Mouse (Mus musculus): ENCODE data around the gene Cstf2t. TPM values are rescaled to one million over a fixed set of nuclear protein-coding genes. Genes with fewer than 3 reads are reported as not detected.

Gene Cstf2t
- polyA plus RNA-seq (2012): 18.4 and 21.2 TPM in 2 replicates

- TF ChIP-seq GATA1 (IDR thresholded peaks at IDR 0.05; ENCODE audit: low read length): no peak
Observed at GRCm38 (mm10) chr19:31082662-31083429, at the start of gene Cstf2t. Gene Cstf2t (plus strand): TSS chr19:31082837.

- TF ChIP-seq GATA1 (IDR thresholded peaks at IDR 0.05; ENCODE audit: low read length): no peak
Observed at GRCm38 (mm10) chr19:31038951-31039350, 43.7 kb upstream of the Cstf2t start.

GRCm38 (mm10) chr19:31040948-31041847 is 41.4 kb upstream of the Cstf2t start:
- TF ChIP-seq GATA1 (IDR thresholded peaks at IDR 0.05; ENCODE audit: low read length): no peak

GRCm38 (mm10) chr19:31046601-31047000 is 36.0 kb upstream of the Cstf2t start:
- TF ChIP-seq GATA1 (IDR thresholded peaks at IDR 0.05; ENCODE audit: low read length): no peak

GRCm38 (mm10) chr19:31064740-31065139 is 17.9 kb upstream of the Cstf2t start:
- TF ChIP-seq GATA1 (IDR thresholded peaks at IDR 0.05; ENCODE audit: low read length): no peak

GRCm38 (mm10) chr19:31065206-31065781 is 17.3 kb upstream of the Cstf2t start:
- TF ChIP-seq GATA1 (IDR thresholded peaks at IDR 0.05; ENCODE audit: low read length): no peak

GRCm38 (mm10) chr19:31073959-31074716 is 8.5 kb upstream of the Cstf2t start:
- no peak for TF ChIP-seq GATA1 (IDR thresholded peaks at IDR 0.05; ENCODE audit: low read length)

- TF ChIP-seq GATA1 (IDR thresholded peaks at IDR 0.05; ENCODE audit: low read length): no peak
Observed at GRCm38 (mm10) chr19:31074717-31075063, 7.9 kb upstream of the Cstf2t start.

- no peak for TF ChIP-seq GATA1 (IDR thresholded peaks at IDR 0.05; ENCODE audit: low read length)
Observed at GRCm38 (mm10) chr19:31076106-31076505, 6.5 kb upstream of the Cstf2t start.

- TF ChIP-seq GATA1 (IDR thresholded peaks at IDR 0.05; ENCODE audit: low read length): no peak
Observed at GRCm38 (mm10) chr19:31078241-31078640, 4.4 kb upstream of the Cstf2t start.

- TF ChIP-seq GATA1 (IDR thresholded peaks at IDR 0.05; ENCODE audit: low read length): no peak
Observed at GRCm38 (mm10) chr19:31082226-31082625, 411 bp upstream of the Cstf2t start.

GRCm38 (mm10) chr19:31083761-31084160 is 1.1 kb downstream of the Cstf2t start:
- no peak for TF ChIP-seq GATA1 (IDR thresholded peaks at IDR 0.05; ENCODE audit: low read length)

GRCm38 (mm10) chr19:31097857-31098256 is 15.2 kb downstream of the Cstf2t start:
- TF ChIP-seq GATA1 (IDR thresholded peaks at IDR 0.05; ENCODE audit: low read length): no peak

- no peak for TF ChIP-seq GATA1 (IDR thresholded peaks at IDR 0.05; ENCODE audit: low read length)
Observed at GRCm38 (mm10) chr19:31099369-31099768, 16.7 kb downstream of the Cstf2t start.

GRCm38 (mm10) chr19:31104764-31105163 is 22.1 kb downstream of the Cstf2t start:
- no peak for TF ChIP-seq GATA1 (IDR thresholded peaks at IDR 0.05; ENCODE audit: low read length)

Data from G1E-ER4 (cell line).